Mouse (Mus musculus): ENCODE data around the gene Nab2. TPM values are rescaled to one million over a fixed set of nuclear protein-coding genes. Genes with fewer than 3 reads are reported as not detected.

The Nab2 gene
- total RNA-seq, 2 experiments from 2014 or later, result 58.2 to 71.7 TPM

GRCm38 (mm10) chr10:127652906-127653638 lies 15.3 kb downstream of the Nab2 start:
- DNase-seq (ENCODE audit: low spot score in 2 of 2), result no peak

- no peak for DNase-seq (ENCODE audit: low spot score in 2 of 2)
Observed at GRCm38 (mm10) chr10:127645791-127646190, 22.6 kb downstream of the Nab2 start.

GRCm38 (mm10) chr10:127643553-127644238 lies 24.7 kb downstream of the Nab2 start:
- DNase-seq (ENCODE audit: low spot score in 2 of 2), result no peak

- DNase-seq (ENCODE audit: low spot score in 2 of 2), result no peak
Observed at GRCm38 (mm10) chr10:127642772-127643552, 25.4 kb downstream of the Nab2 start, which contains the start of gene Stat6. TSS of gene Stat6 (plus strand) at chr10:127642986.

- DNase-seq (ENCODE audit: low spot score in 2 of 2), result peak; percentile 88 to 95
Observed at GRCm38 (mm10) chr10:127641861-127642771, 26.3 kb downstream of the Nab2 start.

- no peak for DNase-seq (ENCODE audit: low spot score in 2 of 2)
Observed at GRCm38 (mm10) chr10:127640421-127640820, 27.9 kb downstream of the Nab2 start.

GRCm38 (mm10) chr10:127632668-127633271 lies 35.6 kb downstream of the Nab2 start:
- no peak for DNase-seq (ENCODE audit: low spot score in 2 of 2)

- DNase-seq (ENCODE audit: low spot score in 2 of 2), result no peak
Observed at GRCm38 (mm10) chr10:127631261-127632214, 36.8 kb downstream of the Nab2 start.

- peak in 1 of 2 experiments; percentile 58 for DNase-seq (ENCODE audit: low spot score in 2 of 2)
Observed at GRCm38 (mm10) chr10:127626433-127626832, 41.9 kb downstream of the Nab2 start.

GRCm38 (mm10) chr10:127623439-127624216 lies 44.7 kb downstream of the Nab2 start:
- DNase-seq (ENCODE audit: low spot score in 2 of 2), result no peak

GRCm38 (mm10) chr10:127622661-127623060 lies 45.7 kb downstream of the Nab2 start:
- no peak for DNase-seq (ENCODE audit: low spot score in 2 of 2)

GRCm38 (mm10) chr10:127622057-127622392 lies 46.3 kb downstream of the Nab2 start:
- DNase-seq (ENCODE audit: low spot score in 2 of 2), result no peak

- peak; percentile 84 to 89 for DNase-seq (ENCODE audit: low spot score in 2 of 2)
Observed at GRCm38 (mm10) chr10:127621191-127622056, 46.9 kb downstream of the Nab2 start.

GRCm38 (mm10) chr10:127620406-127621190 lies 47.8 kb downstream of the Nab2 start, which contains the start of gene Lrp1:
TSS of gene Lrp1 (minus strand) at chr10:127621148.
- no peak for DNase-seq (ENCODE audit: low spot score in 2 of 2)

- DNase-seq (ENCODE audit: low spot score in 2 of 2), result no peak
Observed at GRCm38 (mm10) chr10:127619941-127620405, 48.4 kb downstream of the Nab2 start.

GRCm38 (mm10) chr10:127619119-127619721 lies 49.1 kb downstream of the Nab2 start:
- no peak for DNase-seq (ENCODE audit: low spot score in 2 of 2)
